Mouse (Mus musculus) forelimb bud, embryonic 11.5 days (tissue): ENCODE data around the gene Aldh3b3.
"Not testable (repeated sequence)": the region's sequence is repeated elsewhere in the genome, so short reads cannot be mapped to it uniquely, and the experiment has no call there.

Experiments used
- DNase-seq: peaks from one replicate; pipeline ENCODE4 v3.0.0-alpha.2; 2012; ENCODE audit warnings: low read depth, low spot score

Aldh3b3 gene

DNA sequence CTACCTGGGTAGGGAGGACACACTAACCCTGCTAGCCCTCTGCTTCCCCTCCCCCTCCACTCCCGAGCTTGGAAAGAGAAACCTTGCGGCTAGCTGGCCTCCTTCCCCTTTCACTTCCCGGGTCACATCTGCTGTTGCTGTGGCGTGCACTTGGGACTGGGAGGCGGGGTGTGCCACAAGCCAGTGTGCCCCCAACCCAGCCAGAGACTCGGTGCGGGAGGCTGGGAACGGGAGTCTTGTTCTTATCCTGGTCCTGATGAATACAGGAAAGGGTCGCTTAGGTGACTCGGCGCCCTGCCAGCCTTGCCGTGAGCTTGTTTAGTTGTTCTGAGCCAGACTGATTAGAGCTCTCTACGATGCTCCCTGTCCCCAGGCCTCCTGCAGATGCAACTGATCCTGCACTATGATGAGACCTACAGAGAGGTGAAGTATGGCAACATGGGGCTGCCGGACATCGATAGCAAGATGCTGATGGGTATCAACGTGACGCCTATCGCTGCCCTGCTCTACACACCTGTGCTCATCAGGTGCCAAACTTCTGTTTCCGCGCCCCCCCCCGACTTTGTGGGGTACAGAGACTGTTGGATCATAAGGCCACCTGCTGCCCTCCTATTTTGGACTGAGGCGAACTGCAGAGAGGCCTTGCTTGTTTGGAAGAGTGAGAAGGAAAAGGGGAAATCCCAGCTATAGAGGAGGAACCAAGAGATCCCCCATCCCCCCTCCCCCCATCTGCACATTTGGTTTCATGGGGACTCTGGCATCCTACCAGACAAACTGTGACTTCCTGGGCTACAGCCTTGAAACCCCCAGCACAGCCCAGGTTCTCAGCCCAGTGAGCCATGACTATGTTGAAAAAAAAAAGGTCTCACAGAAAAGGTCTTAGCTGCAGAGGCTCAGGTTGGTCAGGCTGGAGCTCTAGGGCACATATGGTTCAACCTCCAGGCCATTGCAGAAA, 22.3 kb upstream of the Aldh3b3 start:
- DNase-seq, result no peak

DNA sequence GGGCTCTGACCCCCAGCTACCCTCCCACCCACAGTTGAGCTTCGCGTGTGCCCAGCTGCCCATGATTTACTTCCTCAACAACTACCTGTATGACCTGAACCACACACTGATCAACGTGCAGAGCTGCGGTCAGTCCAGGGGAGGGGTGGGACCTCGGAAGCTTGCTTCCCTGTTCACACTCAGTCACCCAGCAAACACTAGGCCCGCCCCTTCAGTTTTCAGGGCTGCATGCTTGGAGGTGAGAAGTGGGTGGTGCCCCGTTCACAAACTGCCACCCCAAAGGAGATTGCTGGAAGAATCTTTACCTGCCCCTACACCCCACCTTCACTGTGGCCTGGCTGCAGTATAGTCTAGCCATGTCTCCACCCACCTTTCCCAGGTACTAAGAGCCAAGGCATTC, 16.1 kb upstream of the Aldh3b3 start:
- DNase-seq, result no peak

DNA sequence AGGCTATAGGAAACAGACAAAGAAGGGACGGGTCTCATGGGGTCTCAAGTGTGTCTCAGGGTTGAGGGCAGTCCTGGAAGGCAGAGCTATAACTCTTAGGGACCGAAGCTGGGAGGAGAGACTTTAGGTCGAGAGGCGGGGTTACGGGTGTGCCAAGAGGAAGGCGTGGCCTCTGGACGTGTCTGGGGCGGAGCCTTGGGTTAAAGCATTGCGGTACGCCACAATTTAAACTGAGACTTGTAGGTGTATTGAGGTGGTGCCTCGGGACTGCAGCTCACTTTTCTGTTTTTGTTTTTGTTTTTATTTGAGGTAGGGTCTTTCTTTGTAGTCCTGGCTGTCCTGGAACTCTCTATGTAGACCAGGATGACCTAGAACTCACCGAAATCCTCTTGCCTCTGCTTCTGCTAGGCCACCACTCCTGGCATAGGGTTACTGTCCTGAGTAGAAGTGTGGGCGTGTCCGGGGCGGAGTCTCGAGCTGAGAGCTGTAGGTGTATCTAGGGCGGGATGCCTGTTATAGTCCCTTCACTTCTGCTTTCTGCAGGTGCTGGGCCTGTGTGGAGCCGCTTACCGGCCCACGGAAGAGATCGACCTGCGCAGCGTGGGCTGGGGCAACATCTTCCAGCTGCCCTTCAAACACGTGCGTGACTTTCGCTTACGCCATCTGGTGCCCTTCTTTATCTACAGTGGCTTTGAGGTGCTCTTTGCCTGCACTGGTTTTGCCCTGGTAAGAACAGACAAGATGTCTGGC, 15.3 kb upstream of the Aldh3b3 start:
- no peak for DNase-seq

DNA sequence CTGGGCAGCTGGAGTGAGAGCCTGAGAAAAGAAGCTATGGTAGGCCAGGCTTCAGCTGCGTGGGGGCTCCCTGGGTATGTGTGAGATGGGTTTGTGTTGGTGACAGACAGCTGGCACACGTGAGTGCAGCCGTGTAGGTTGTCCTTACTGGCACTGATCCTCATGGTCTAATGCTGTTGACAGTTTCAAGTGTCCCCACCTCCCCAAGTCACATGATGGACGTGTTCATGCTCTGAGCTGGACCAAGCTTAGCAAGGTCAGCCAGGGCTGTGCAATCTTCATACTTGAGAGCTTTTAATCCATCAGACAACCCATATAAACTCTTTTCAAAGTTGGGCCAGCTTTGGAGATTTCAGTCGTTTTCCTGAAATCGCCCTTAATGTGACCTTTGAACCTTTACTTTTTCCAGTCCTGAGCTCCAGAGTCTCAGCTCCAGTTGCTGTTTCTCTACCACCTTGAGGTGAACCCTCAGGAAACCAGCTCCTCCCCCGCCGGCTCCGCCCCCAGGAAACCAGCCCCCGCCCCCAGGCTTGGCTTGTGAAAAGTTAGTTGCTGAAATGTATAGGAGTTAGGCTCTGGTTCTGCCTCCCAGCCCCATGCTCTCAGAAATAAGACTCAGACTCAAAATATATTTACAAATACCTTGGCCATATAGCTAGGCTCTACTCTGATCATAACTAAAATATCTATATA, 12.4 kb upstream of the Aldh3b3 start:
- DNase-seq, result no peak

DNA sequence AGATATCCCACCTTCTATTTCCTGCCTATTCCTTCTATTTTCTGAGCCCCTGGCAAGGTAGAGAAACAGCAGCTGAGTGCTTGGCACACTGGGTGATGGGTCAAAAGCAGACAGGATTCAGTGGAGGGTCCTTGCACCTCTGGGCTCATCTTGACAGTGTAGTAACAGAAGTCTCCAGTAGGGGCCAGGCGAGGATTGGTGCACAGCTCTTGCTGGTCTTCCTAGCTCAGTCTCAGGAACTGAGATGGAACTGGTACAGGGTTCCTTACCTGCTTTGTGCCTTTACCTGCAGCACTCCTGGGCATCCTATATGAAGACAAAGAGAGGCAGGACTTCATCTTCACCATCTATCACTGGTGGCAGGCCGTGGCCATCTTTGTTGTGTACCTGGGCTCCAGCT, 11.7 kb upstream of the Aldh3b3 start:
- DNase-seq, result peak; percentile 59

DNA sequence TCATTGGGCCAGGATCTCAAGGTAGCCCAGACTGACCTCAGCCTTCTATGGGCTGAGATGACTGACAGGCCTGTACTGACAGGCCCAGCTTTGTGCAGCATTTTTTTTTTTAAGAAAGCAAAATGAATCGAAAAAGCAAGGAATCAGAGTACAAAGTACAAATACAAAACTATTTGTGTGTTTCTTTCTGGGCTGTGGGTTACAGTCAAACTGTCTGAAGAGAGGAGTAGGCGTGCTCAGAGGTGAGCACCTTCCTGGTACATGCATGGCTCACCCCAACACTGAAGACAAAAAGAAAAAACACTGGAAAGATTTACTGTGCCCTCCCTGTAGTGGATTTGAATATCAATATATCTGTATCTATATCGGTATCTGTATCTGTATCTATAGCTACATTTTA, 10.6 kb upstream of the Aldh3b3 start:
- no peak for DNase-seq

DNA sequence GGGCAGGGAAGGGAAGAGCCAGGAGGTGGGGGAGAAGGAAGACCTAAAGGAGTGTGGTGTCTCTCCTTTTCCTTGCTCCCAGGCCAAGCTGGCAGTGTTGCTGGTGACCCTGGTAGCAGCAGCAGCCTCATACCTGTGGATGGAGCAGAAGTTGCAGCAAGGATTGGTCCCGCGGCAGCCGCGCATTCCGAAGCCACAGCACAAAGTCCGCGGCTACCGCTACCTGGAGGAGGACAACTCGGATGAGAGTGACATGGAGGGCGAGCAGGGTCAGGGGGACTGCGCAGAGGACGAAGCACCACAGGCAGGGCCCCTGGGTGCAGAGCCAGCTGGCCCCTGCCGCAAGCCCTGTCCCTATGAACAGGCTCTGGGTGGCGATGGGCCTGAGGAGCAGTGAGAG, 9.9 kb upstream of the Aldh3b3 start:
- DNase-seq, result no peak

DNA sequence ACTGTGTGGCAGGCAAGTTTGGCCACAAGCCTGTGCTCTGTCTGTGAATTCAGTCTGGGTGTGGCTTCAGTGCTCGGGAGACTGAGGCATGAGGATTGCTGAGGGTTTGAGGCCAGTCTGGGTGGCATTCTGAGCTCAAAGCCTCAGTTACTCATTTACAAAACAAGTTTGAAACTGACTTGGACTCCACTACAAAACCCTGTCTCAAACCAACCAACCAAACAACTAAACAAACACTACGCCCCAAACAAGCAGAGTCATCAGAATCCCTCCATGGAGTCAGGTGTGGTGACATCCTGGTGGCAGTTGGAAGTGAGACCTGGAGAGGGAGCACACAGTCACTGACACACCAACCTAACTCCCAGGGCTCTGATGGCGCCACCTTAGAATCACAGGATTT, 8.1 kb upstream of the Aldh3b3 start:
- DNase-seq, result no peak

DNA sequence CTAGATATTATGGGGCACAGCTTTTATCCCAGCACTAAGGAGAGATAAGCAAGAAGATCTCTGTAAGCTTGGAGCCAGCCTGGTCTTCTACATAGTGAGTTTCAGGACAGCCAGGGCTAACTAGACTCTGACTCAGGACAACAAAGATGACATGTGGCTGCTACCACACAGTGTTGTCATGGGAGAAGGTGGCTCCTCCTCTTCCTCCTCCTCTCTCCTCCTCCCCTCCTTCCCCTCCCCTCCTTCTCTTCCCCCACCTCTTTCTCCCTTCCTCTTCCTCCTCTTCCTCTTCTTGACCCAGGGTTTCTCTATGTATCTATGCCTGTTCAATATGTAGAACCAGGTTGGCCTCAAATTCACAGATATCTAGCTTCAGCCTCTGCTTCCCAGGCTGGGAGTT, 7.0 kb upstream of the Aldh3b3 start:
- DNase-seq, result no peak

DNA sequence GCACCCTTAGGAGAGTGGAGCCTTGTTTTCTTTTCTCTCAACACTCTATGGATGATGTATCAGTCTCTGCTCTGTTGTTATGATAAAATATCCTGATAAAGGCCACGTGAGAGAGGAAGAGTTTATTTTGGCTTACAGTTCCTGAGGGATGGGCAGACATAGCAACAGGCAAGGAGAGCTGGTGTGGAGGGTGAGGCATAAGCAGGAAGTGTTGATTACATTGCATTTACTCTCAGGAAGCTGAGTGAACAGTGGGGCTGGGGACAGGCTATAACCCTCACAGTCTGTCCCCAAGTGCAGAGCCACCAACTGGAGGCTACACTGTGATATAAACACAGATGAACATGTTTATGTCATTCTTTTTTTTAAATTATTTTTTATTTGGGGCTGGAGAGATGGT, 6.3 kb upstream of the Aldh3b3 start:
- no peak for DNase-seq

DNA sequence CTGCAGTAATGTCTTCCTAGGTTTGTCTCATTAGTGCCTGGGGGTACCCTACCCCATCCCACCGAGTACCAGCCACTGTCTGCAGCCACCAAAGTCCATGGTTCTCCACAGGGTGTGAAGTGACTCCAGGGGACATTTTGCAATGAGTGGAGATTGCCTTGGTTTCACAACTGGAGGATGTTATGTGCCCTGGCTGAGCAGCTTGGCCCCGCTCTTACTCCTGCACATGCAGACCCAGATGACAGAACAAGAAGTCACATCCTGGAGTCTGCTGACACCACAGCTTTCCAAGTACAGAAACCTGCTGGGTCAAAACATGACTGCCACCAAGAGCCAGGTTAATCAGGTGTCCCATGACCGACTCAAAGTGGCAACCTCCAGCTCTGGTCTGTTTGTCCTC, 3.4 kb upstream of the Aldh3b3 start:
- DNase-seq, result no peak

DNA sequence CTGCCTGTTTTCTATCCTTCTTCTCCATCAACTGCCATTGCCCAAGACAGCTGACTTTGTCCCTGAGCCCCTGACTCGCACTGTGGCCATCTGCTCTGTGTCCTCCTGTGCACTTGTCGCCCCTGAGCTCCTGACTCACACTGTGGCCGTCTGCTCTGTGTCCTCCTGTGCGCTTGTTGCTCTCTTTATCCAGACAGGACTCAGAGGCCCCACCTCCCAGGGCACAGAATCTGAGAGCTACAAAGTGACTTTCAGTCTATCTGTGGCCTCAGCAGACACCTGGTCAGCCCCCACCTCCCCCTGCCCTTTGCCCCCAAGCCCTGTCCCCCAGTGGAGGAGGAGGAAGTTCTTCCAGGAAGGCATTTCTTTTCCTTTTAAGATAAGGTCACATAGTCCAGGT, 2.6 kb upstream of the Aldh3b3 start:
- no peak for DNase-seq

DNA sequence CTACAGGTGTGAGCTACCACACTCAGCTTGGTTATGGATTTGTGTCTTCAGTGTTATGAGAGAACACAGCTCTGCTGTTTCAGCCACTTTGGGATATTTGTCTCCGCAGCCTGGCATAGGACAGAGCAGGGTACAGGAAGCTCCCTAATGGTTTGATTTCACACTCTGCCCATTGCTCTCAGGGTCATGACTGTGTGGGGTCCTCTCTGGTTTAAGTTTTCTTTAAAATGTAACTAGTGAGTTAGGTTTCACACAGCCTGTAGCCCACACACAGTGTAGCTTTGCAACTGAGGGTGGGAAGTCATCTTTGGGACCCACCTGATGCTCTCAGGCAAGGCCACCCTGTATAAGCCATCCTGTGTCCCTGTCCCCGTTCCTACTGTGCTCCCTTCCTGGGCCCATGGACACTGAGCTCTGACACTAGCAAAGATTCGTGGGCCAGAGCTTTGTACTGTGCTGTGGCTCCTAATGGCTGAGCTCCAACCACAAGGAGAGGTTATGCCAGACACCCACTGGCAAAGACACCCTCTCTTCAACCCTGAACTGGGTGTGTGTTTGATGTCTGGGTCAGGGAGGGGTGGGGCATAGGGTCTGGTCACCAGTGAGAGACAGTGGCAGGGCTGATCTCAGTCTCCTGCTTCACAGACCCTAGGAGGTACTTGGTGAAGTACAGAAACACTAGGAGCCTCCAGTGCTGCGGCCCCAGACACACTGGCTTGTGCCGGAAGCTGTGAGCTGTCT, 979 bp upstream of the Aldh3b3 start:
- not testable (repeated sequence) for DNase-seq

DNA sequence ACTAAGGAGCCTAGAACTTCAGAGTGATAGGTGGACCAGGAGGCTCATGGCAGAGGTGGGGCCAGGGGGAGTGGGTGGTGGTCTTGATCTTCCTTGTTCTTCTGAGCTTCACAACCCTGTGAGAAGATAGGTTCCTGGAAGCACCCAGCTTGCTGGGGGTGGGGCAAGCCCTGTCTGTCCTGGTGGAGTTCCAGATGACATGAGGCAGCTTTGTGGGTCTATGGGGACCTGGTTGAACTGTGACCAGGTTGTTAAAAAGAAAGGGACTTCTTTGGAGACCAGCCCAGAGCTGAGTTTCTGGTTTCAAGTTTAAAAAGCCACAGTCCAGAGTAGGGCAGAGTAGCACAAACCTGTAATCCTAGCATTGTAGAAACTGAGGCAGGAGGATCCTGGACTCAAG, 585 bp downstream of the Aldh3b3 start:
- no peak for DNase-seq

DNA sequence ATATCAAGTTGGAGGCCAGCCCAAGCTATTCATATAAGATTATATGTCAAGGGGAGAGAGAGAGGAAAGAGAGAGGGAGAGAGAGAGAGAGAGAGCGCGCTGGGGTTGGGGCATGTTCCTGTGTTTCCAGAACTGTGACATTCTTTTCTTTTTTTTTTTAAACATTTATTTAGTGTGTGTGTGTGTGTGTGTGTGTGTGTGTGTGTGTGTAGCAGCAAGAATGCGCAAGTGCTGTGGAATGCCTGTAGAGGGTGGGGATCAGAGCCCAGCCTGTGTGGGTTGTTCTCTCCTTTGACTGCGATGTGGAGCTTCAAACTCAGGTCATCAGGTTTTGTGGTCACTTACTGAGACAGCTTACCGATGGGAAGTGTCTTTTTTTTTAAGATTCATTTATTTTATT, 1.8 kb downstream of the Aldh3b3 start:
- no peak for DNase-seq

DNA sequence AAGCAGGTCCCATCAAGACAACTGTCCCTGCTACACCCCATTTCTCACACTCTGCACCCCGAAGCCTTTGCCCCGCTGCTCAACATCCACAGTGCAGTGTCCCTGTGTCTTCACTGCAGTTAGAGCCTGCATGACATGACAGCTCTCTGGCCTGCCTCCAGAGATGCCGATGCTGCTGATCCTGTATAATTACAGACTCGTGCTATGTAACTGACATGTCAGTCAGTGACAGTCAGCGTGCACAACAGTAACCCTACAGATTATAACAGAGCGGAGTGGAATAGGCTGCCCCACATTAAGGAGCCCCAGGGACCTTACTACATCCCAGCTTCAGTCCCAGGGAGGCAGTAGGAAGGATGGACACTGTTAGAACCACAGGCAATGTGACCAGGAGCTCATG, 3.4 kb downstream of the Aldh3b3 start:
- DNase-seq, result not testable (repeated sequence)

DNA sequence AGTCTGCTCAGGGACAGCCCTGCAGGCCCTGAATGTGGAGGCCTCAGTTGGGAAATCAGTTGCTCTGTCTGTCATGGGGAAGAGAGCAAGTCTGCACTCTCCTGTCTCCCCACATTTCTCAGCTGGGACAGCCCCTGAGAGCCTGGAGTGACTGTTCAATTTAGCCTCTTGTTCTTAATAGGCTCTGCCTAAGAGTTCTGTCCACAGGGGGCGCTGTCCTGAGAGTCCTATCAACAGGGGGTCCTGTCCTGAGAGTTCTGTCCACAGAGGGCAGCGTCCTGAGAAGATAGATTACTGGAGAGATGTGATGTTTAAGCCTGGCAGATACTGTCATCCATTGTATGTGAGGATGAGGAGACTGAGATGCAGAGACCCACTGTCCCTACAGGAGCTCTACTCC, 4.0 kb downstream of the Aldh3b3 start:
- no peak for DNase-seq

DNA sequence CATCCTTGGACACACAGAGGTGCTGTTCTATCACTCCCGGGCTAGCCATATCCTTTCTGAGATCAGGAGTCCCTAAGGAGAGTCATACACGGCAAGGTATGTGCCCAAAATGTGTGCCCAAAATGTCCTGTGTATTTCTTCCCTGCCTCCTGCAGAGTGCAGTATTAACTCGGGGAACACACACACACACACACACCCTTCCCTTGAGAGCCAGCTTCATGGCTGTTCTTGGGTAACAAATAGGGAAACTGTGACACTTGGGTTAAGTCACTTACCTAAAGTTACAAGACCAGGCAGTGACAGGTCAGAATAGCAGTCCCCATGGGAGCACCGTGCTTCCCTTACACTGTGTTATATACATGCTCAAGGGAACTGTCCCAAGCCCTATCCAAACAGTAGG, 5.6 kb downstream of the Aldh3b3 start:
- DNase-seq, result no peak

DNA sequence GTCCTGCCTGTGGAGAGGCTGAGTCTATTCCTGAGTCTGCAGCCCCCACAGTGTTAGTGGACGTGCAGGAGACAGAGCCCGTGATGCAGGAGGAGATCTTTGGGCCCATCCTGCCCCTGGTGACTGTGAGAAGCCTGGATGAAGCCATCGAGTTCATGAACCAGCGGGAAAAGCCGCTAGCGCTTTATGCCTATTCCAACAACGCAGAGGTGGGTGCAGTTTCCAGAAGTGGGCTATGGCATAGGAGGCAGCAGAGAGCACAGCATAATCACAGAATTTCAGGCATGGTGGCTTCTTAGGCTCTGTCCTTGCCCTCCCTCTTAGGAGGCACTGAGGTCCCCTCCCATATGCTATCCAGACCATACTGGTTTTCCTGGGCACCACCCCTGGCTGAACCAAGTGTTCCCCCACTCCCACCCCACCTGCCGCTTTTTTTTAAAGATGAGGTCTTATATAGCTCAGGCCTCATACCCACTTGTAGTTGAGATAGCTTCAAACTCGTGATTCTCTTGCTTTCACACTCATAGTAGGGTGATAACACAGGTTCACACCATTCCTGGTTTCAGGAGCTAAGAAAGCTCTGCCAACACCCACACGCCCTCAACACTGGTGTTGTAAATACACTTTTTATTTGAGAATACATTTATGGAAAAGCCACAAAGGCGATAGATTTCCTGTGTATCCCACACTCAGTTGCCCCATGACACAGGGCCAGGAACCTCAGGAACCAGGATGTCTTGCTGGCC, 8.1 kb downstream of the Aldh3b3 start:
- DNase-seq, result no peak

DNA sequence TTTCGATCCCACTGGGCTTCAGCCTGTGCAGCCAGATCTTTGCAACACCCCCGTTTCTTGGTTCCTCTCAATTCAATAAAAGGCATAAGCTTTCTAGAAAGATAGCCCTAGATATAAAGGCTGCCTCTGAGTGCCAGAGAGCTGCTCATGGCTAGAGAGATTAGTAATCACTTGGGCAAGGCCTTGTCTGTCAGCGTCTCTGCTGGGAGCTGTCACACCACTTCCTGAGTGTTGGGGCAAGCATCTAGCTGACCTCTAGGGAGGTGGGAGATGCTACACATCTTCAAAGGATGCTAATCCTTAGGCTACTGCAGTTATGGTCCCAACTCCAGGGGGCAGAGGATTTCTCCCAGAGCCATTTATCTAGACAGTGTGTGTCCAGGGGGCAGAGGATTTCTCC, 8.8 kb downstream of the Aldh3b3 start:
- DNase-seq, result no peak

DNA sequence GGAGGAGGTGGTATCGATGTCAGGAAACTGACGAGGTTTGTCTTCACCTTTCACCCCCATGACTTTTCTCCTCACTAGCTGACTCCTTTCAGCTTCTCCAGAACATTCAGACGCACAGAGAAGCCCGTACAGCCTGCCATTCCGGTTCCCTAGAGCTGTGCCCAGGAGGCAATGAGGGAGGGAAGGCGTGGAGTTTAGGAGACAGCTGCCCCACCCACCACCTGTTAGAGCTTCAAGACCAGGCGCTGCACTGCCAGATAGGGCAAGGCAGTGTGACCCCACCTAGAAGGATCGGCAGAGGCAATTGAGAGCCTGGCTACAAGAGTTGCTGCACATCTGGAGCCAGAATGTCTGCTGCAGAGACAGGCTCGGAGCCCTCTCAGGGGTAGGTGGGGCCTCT, 13.8 kb downstream of the Aldh3b3 start, which contains the start of gene Aldh3b2:
TSS of gene Aldh3b2 (plus strand) at position 100 of the 400 bp plus-strand sequence.
- peak; percentile 41 for DNase-seq
